Mouse (Mus musculus) liver, embryonic 14.5 days (tissue): ENCODE measurements at regions not wholly inside any gene's neighbourhood (a gene's known extent, or its start where the extent isn't known, plus 50 kb on each side); places are given as distances from the start of the nearest gene placed in this dataset.

Source experiments
- ATAC-seq: fragments of 200-750 bp; cut with Nextera tagmentation; 2 replicates; pipeline ENCODE4 v1.8.0; 2017; ENCODE audit warnings: moderate number of reproducible peaks, mild to moderate bottlenecking, moderate library complexity; ENCODE audit not compliant: insufficient read depth
- DNase-seq, 3 experiments: peaks; one replicate each; pipeline ENCODE4 v3.0.0-alpha.2; 2012 to 2013; ENCODE audit warnings: low read depth in 3 of 3, low spot score in 3 of 3
- H3K27ac ChIP-seq: fragments of 300-500 bp; sonication (generic); 2 replicates; pipeline ENCODE4 v1.5.1; 2014; ENCODE audit warnings: moderate library complexity, mild to moderate bottlenecking, control low read depth, inconsistent platforms
- H3K27me3 ChIP-seq: fragments of 300-500 bp; sonication (generic); 2 replicates; pipeline ENCODE4 v1.6.1; 2014; ENCODE audit warnings: mild to moderate bottlenecking, low read length, moderate library complexity; ENCODE audit not compliant: control insufficient read depth, insufficient read depth
- H3K36me3 ChIP-seq: fragments of 300-500 bp; sonication (generic); replicated peaks from 2 replicates; pipeline ENCODE4 v1.6.1; 2014; ENCODE audit warnings: low read depth; ENCODE audit not compliant: control insufficient read depth, insufficient read depth
- H3K4me1 ChIP-seq, 2 experiments: fragments of 200-500 bp in 1 of 2; fragments of 300-500 bp in 1 of 2; sonication (generic) in 1 of 2; replicated peaks; 2 replicates each; pipeline ENCODE4 v1.6.1; 2012 to 2014; ENCODE audit warnings: antibody characterized with exemption in 1 of 2, inconsistent platforms in 1 of 2, low read length in 1 of 2; ENCODE audit not compliant: control insufficient read depth in 2 of 2, insufficient read depth in 2 of 2
- H3K4me2 ChIP-seq: fragments of 300-500 bp; sonication (generic); 2 replicates; pipeline ENCODE4 v1.6.1; 2014; ENCODE audit warnings: low read depth, mild to moderate bottlenecking, control low read depth, moderate library complexity
- H3K4me3 ChIP-seq, 2 experiments: fragments of 200-500 bp in 1 of 2; fragments of 300-500 bp in 1 of 2; sonication (generic) in 1 of 2; 2 replicates each; pipeline ENCODE4 v1.5.1; 2012 to 2014; ENCODE audit warnings: low read depth in 2 of 2, low read length in 2 of 2, mild to moderate bottlenecking in 2 of 2, control low read depth in 1 of 2, inconsistent platforms in 1 of 2, moderate library complexity in 1 of 2; ENCODE audit not compliant: insufficient read depth in 1 of 2
- H3K9ac ChIP-seq: fragments of 300-500 bp; sonication (generic); replicated peaks from 2 replicates; pipeline ENCODE4 v1.6.1; 2014; ENCODE audit warnings: mild to moderate bottlenecking, control low read depth, moderate library complexity
- H3K9me3 ChIP-seq: fragments of 300-500 bp; sonication (generic); 2 replicates; pipeline ENCODE4 v1.6.1; 2016; ENCODE audit warnings: low read length, mixed read lengths; ENCODE audit not compliant: control insufficient read depth
- CTCF ChIP-seq: IDR thresholded peaks from 2 replicates; pipeline ENCODE4 v1.5.1; 2016; ENCODE audit warnings: antibody characterized with exemption, low read depth, control low read depth
- EP300 ChIP-seq: IDR thresholded peaks from 2 replicates; pipeline ENCODE4 v1.6.1; 2016; ENCODE audit warnings: antibody characterized with exemption, low read depth
- WGBS: fragments of 180-500 bp; shearing (Covaris S2); extraction: QIAGEN DNeasy Blood & Tissue Kit; methylation state at CpG from one replicate; pipeline ENCODE4 v1.1.7; 2014; ENCODE audit not compliant: insufficient replicate concordance; 5-methylcytosine and 5-hydroxymethylcytosine counted together

DNA sequence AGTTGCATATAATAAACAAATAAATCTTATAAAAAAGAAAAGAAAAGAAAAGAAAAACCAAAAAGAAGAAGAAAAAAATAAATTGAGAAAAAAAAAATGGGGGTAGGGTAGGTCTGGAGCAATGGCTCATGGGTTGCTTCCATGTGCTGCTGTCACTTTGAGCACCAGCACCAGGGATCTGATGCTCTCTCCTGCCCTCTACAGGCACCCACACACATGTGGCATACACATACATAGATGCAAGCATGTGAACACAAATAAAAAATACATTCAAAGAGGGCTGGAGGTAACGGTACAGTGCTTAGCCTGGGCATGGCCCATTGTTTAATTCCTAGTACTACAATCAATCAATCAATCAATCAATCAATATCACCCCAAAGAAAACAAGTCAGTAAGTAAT is 90.1 kb upstream of the Zfp217 start:
- H3K4me3 ChIP-seq: no peak overlapping the region
- no peaks in the 10 kb centered on the region for H3K9me3 ChIP-seq
- no peaks in the 10 kb centered on the region for H3K27me3 ChIP-seq
- no peaks in the 10 kb centered on the region for H3K4me1 ChIP-seq
- no peak overlapping the region for H3K4me2 ChIP-seq
- WGBS: 70% methylated on average over 1 of the region's 1 CpGs
- TF ChIP-seq CTCF (peak; percentile 64), EP300 (no peak)
- DNase-seq (no peak), ATAC-seq (0 out of 2 replicates have a peak, but pooled peaks have one; percentile 21)
- H3K27ac ChIP-seq: no peak overlapping the region
- no peak overlapping the region for H3K9ac ChIP-seq
- no peaks in the 10 kb centered on the region for H3K36me3 ChIP-seq

GRCm38 (mm10) chr2:170233426-170233825 is 85.5 kb upstream of the Zfp217 start:
- no peak for TF ChIP-seq CTCF
- no peak for TF ChIP-seq EP300
- Histone ChIP-seq H3K9me3 (no peaks in the 10 kb centered on the region), H3K27me3 (no peaks in the 10 kb centered on the region), H3K4me2 (no peak overlapping the region), H3K9ac (no peak overlapping the region), H3K27ac (no peak overlapping the region), H3K36me3 (no peaks in the 10 kb centered on the region), H3K4me3 (no peak overlapping the region), H3K4me1 (no peaks in the 10 kb centered on the region; a peak in 1 of 4 replicates)
- ATAC-seq (no peak), DNase-seq (no peak)
- 40% methylated on average over 4 of the region's 4 CpGs for WGBS

DNA sequence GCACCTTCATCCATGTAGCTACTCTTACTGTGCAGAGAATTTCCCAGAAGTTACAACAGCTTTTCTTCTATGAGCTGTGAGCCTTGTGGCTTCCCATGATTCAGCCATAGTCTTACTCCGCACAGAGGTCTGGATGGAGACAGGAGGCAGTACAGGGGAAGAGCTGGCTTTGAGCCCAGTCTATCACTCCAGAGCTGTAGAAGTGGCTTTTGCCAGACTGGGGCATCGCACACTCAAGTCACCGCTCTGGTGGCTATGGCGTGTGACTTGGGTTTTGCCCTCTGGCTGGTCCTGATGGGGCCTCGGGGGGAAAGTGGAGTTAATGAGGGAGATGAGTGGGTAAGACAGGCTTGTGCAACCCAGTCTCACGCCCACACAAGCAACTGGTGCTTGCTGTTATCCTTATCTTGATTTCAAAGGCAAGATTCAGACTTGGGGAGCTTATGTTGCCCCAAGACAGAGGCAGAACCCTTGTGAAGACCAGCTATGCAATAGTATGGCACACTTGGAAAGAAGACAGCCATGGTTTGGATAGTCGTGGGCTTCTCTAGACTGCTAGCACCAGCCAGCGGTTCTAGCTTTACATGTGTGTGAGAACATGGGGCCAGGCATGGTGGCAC is 81.7 kb upstream of the Zfp217 start:
- ATAC-seq (no peak), DNase-seq (no peak)
- 60% methylated on average over 8 of the region's 8 CpGs for WGBS
- Histone ChIP-seq H3K9me3 (no peaks in the 10 kb centered on the region), H3K36me3 (no peaks in the 10 kb centered on the region), H3K4me2 (no peak overlapping the region), H3K9ac (no peak overlapping the region), H3K27ac (no peak overlapping the region), H3K4me3 (no peak overlapping the region), H3K27me3 (no peaks in the 10 kb centered on the region), H3K4me1 (no peaks in the 10 kb centered on the region; a peak in 1 of 4 replicates)
- TF ChIP-seq EP300 (no peak), CTCF (no peak)

GRCm38 (mm10) chr2:170228318-170228994 is 80.6 kb upstream of the Zfp217 start:
- Histone ChIP-seq H3K36me3 (no peaks in the 10 kb centered on the region), H3K4me1 (peaks cover 0 to 1% of the 10 kb centered on the region in 2 experiments; a peak in 2 of 4 replicates), H3K9ac (no peak overlapping the region), H3K27ac (no peak overlapping the region), H3K27me3 (no peaks in the 10 kb centered on the region), H3K9me3 (no peaks in the 10 kb centered on the region), H3K4me2 (no peak overlapping the region), H3K4me3 (no peak overlapping the region)
- 75% methylated on average over 10 of the region's 10 CpGs for WGBS
- DNase-seq (no peak), ATAC-seq (no peak)
- peak; percentile 42; the same call in 1 of the 2 replicates for TF ChIP-seq CTCF
- no peak for TF ChIP-seq EP300

- no peak overlapping the region for H3K4me3 ChIP-seq
- H3K9ac ChIP-seq: no peak overlapping the region
- 57% methylated on average over 7 of the region's 7 CpGs for WGBS
- peaks cover 23 to 29% of the 10 kb centered on the region in 2 experiments for H3K4me1 ChIP-seq
- no peak for DNase-seq
- H3K4me2 ChIP-seq: no peak overlapping the region
- no peaks in the 10 kb centered on the region for H3K9me3 ChIP-seq
- H3K27ac ChIP-seq: no peak overlapping the region
- ATAC-seq: no peak
- no peak for TF ChIP-seq CTCF
- no peak for TF ChIP-seq EP300
- no peaks in the 10 kb centered on the region for H3K36me3 ChIP-seq
- H3K27me3 ChIP-seq: no peaks in the 10 kb centered on the region
Observed at GRCm38 (mm10) chr2:170223872-170224271, 76.0 kb upstream of the Zfp217 start.
